Comparison of ENCODE assay signal across 8 mouse cellular contexts in genomic region chr9:63377270-63378142, GRCm38 (mm10). TPM values are rescaled to one million over a fixed set of nuclear protein-coding genes. Genes with fewer than 3 reads are reported as not detected.
DNase-seq lines count a peak whose midpoint lies in the region; ATAC-seq lines count a peak whose summit lies in the region.

TSS of gene Map2k5 (minus strand) at chr9:63377902.

- peak within 1 kb of the TSS; percentile 79 for H3K4me3 ChIP-seq in hindbrain, embryonic 11.5 days (ENCODE audit: low read depth, low read length)

- WGBS in hindbrain, embryonic 11.5 days: 3% methylated on average over 58 of the region's 58 CpGs

- ATAC-seq in hindbrain, embryonic 11.5 days (ENCODE audit: low FRiP score): peak; percentile 91

- H3K4me1 ChIP-seq in hindbrain, embryonic 11.5 days (replicated peaks; ENCODE audit: control insufficient read depth, insufficient read depth, low read length): no peaks in the 10 kb centered on the region

- DNase-seq in Muller cell, postnatal 12 days (ENCODE audit: inconsistent ontology term): peak; percentile 93
- peak; percentile 94 for DNase-seq in cerebellum, adult 9-11 months
- peak; percentile 78 to 94 for DNase-seq in frontal cortex, adult 2 months (ENCODE audit: extremely low spot score in 1 of 2, low spot score in 1 of 2)
- peak; percentile 91 for DNase-seq in hindbrain, embryonic 11.5 days (ENCODE audit: low spot score)
- DNase-seq in layer of hippocampus, postnatal 14 days (ENCODE audit: low spot score in 2 of 2): peak; percentile 90 to 93
- DNase-seq in lung, postnatal 14 days: peak; percentile 92
- peak; percentile 80 for DNase-seq in retina, adult 2 months (ENCODE audit: low read depth, low spot score)
- DNase-seq in thymus, postnatal 36 days: peak; percentile 93 to 94

- peak within 1 kb of the TSS; percentile 86 for H3K27ac ChIP-seq in hindbrain, embryonic 11.5 days (ENCODE audit: low read depth, low read length)

- H3K27me3 ChIP-seq in hindbrain, embryonic 11.5 days (ENCODE audit: control insufficient read depth, insufficient read depth, low read length): no peaks in the 10 kb centered on the region

- no peaks in the 10 kb centered on the region for H3K9me3 ChIP-seq in hindbrain, embryonic 11.5 days (ENCODE audit: control insufficient read depth, low read length)

- H3K4me2 ChIP-seq in hindbrain, embryonic 11.5 days (replicated peaks; ENCODE audit: low read depth, low read length): peak within 1 kb of the TSS; percentile 83

- H3K9ac ChIP-seq in hindbrain, embryonic 11.5 days (ENCODE audit: low read depth, low read length): peak within 1 kb of the TSS; percentile 94

- H3K36me3 ChIP-seq in hindbrain, embryonic 11.5 days (ENCODE audit: control insufficient read depth, insufficient read depth, low read length): no peaks in the 10 kb centered on the region

RNA-seq across cellular contexts. Expression of gene Map2k5, which starts in this region (rescaled TPM):
- 28.7 and 31.9 TPM in 2 replicates for polyA plus RNA-seq in frontal cortex, adult 2 months (2012; rRNA removed)
- 38.8 and 43.0 TPM in 2 replicates for polyA plus RNA-seq in hindbrain, embryonic 11.5 days (2014; fragmentation: Nextera tagmentation; extraction: Ambion mirVana)
- total RNA-seq in layer of hippocampus, postnatal 14 days (2021): 10 to 100 TPM; 35.3 to 36.2 TPM

Comparison
In these comparisons a context has a peak if more than half of its experiments do, and no peak if none do; other contexts are left out.
1. Peak in every context shown above with its lines: DNase-seq, ATAC-seq, H3K4me3 ChIP-seq and H3K27ac ChIP-seq.